Mouse (Mus musculus) MEL (cell line): ENCODE results near the gene Gpsm2.

Source experiments
- BHLHE40 ChIP-seq: IDR thresholded peaks from 2 replicates; pipeline ENCODE4 v1.6.1; 2012; ENCODE audit warnings: low read depth, mild to moderate bottlenecking, inconsistent platforms, low read length, improper control_type of control experiment, borderline replicate concordance
- CHD2 ChIP-seq: IDR thresholded peaks from 2 replicates; pipeline ENCODE4 v1.6.1; 2011; ENCODE audit warnings: low read length, improper control_type of control experiment
- CTCF ChIP-seq, 3 experiments: IDR thresholded peaks in 2 of 3; conservative IDR thresholded peaks in 1 of 3; 2 replicates each; pipeline ENCODE4 v1.5.1; 2011 to 2012; ENCODE audit warnings: low read length in 3 of 3, low read depth in 2 of 3, mild to moderate bottlenecking in 2 of 3, improper control_type of control experiment in 1 of 3, inconsistent platforms in 1 of 3, mixed read lengths in 1 of 3, moderate library complexity in 1 of 3; ENCODE audit not compliant: control insufficient read depth in 1 of 3, insufficient read depth in 1 of 3, poor library complexity in 1 of 3, severe bottlenecking in 1 of 3
- E2F4 ChIP-seq: IDR thresholded peaks from 2 replicates; pipeline ENCODE4 v1.6.1; 2011; ENCODE audit warnings: low read depth, low read length, improper control_type of control experiment, borderline replicate concordance
- EP300 ChIP-seq, 2 experiments: IDR thresholded peaks; 2 replicates each; pipeline ENCODE4 v1.6.1; 2011; ENCODE audit warnings: improper control_type of control experiment in 2 of 2, low read length in 2 of 2, low read depth in 1 of 2, mild to moderate bottlenecking in 1 of 2
- GABPA ChIP-seq: IDR thresholded peaks from 2 replicates; pipeline ENCODE4 v1.6.1; 2012; ENCODE audit warnings: low read depth, mild to moderate bottlenecking, inconsistent platforms, low read length, improper control_type of control experiment, moderate library complexity
- MAZ ChIP-seq: IDR thresholded peaks from 2 replicates; pipeline ENCODE4 v1.6.1; 2012; ENCODE audit warnings: low read depth, mild to moderate bottlenecking, inconsistent platforms, low read length, improper control_type of control experiment
- MEF2A ChIP-seq: IDR thresholded peaks from 2 replicates; pipeline ENCODE4 v1.6.1; 2014; ENCODE audit warnings: low read depth, mild to moderate bottlenecking, inconsistent platforms, low read length, improper control_type of control experiment; ENCODE audit not compliant: poor library complexity, insufficient replicate concordance, severe bottlenecking; ENCODE audit errors: extremely low read depth
- MXI1 ChIP-seq: IDR thresholded peaks from 2 replicates; pipeline ENCODE4 v1.6.1; 2011; ENCODE audit warnings: mild to moderate bottlenecking, low read depth, low read length, improper control_type of control experiment
- NRF1 ChIP-seq: IDR thresholded peaks from 2 replicates; pipeline ENCODE4 v1.6.1; 2014; ENCODE audit warnings: low read depth, mild to moderate bottlenecking, inconsistent platforms, low read length, improper control_type of control experiment, moderate library complexity; ENCODE audit not compliant: poor library complexity, insufficient read depth, severe bottlenecking
- POLR2A ChIP-seq, 2 experiments: IDR thresholded peaks; 2 replicates each; pipeline ENCODE4 v1.6.1; 2011 to 2012; ENCODE audit warnings: low read length in 2 of 2, mild to moderate bottlenecking in 2 of 2, control low read depth in 1 of 2, improper control_type of control experiment in 1 of 2, low read depth in 1 of 2, moderate library complexity in 1 of 2; ENCODE audit not compliant: control insufficient read depth in 1 of 2, insufficient read depth in 1 of 2, poor library complexity in 1 of 2
- TAL1 ChIP-seq: IDR thresholded peaks from 2 replicates; pipeline ENCODE4 v1.6.1; 2012; ENCODE audit warnings: mild to moderate bottlenecking, inconsistent platforms, low read length, moderate library complexity, mixed read lengths
- UBTF ChIP-seq: IDR thresholded peaks from 2 replicates; pipeline ENCODE4 v1.6.1; 2012; ENCODE audit warnings: low read depth, mild to moderate bottlenecking, inconsistent platforms, low read length, improper control_type of control experiment, moderate library complexity, borderline replicate concordance; ENCODE audit not compliant: insufficient read depth

DNA sequence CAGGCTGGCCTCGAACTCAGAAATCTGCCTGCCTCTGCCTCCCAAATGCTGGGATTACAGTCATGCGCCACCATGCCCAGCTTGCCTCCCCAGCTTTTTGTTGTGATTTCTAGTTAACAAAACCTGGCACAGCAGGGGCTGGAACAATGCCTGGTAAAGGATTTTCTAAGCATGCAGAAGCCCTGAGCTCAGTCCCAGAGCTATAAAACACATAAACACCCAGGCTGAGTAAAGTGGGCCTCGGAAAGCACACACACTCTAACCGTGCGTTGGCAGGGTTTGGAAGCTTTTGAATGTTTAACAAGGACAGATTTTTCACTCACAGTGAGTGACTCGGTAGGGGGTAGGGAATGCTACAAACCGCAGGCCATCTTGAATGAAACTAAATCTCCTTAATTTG lies 76.1 kb downstream of the Gpsm2 start:
- no peak for TF ChIP-seq MAZ
- TF ChIP-seq MEF2A, result no peak
- TF ChIP-seq CTCF (IDR thresholded peaks at IDR 0.05 in 2 of 3, conservative IDR thresholded peaks at IDR 0.05 in 1 of 3; ENCODE audit: control insufficient read depth in 1 of 3, insufficient read depth in 1 of 3, low read depth in 2 of 3, low read length in 3 of 3, poor library complexity in 1 of 3, severe bottlenecking in 1 of 3), result no peak
- no peak for TF ChIP-seq NRF1
- TF ChIP-seq MXI1, result no peak
- no peak for TF ChIP-seq E2F4
- no peak for TF ChIP-seq POLR2A (IDR thresholded peaks at IDR 0.05; ENCODE audit: control insufficient read depth in 1 of 2, insufficient read depth in 1 of 2, low read depth in 1 of 2, low read length in 2 of 2, poor library complexity in 1 of 2)
- no peak for TF ChIP-seq TAL1
- no peak for TF ChIP-seq UBTF
- TF ChIP-seq EP300 (IDR thresholded peaks at IDR 0.05; ENCODE audit: low read depth in 1 of 2, low read length in 2 of 2), result no peak
- no peak for TF ChIP-seq CHD2
- no peak for TF ChIP-seq BHLHE40
- TF ChIP-seq GABPA, result no peak
